Mouse (Mus musculus) urinary bladder, adult 2 months (tissue): Measurements from ENCODE around the gene Epb41l2. TPM values are rescaled to one million over a fixed set of nuclear protein-coding genes. Genes with fewer than 3 reads are reported as not detected.

Experiments
- DNase-seq: peaks from one replicate; pipeline ENCODE4 v3.0.0; 2022; ENCODE audit warnings: low spot score
- polyA plus RNA-seq: library from polyadenylated mRNA; depleted of rRNA; stranded (reverse); fragments of >200 nt; gene quantifications from 2 replicates; pipeline ENCODE4 v1.2.3, GENCODE M21; 2012

The Epb41l2 gene
- polyA plus RNA-seq, 1 experiment: 77.6 TPM

- no peak for DNase-seq
Observed at GRCm38 (mm10) chr10:25400076-25400475, 40.5 kb downstream of the Epb41l2 start.

DNA sequence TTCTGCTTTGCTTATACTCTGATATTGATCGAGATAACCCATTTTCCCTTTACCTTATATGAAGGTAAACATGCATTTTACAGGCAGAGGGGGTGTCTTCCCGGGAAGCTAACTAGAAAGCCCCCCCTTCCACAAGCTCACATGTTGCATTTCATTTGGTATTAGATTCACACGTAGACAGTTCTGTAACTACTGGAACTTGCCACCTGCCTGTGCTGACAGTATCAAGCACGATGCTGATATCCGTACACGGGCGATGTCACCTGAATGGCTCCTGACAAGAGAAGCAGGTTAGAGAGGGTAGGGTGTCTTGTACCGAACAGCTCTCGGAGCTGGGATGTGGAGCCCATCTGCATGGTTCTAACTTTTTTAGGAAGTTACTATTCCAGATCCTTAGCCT is 41.0 kb downstream of the Epb41l2 start:
- no peak for DNase-seq

GRCm38 (mm10) chr10:25401356-25401755 is 41.8 kb downstream of the Epb41l2 start:
- no peak for DNase-seq

DNA sequence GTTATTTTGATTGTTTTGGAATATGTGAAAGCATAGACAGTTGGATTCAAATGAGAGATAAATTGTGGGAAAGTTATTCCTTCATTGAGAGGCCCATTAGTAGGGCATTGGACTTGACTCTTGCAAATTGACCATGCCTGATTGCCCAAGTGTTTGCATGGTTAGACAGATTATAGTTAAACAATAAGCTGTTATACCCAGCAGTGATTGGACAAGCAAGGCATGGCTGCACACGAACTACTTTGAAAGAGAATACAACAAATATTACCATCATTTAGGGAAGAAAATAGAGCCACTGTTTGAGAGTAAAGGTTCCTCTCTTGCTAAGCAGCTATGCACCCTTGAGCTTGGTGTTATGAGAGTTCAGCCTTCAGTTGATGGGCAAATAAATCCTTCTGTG is 43.3 kb downstream of the Epb41l2 start:
- no peak for DNase-seq

- no peak for DNase-seq
Observed at GRCm38 (mm10) chr10:25403813-25404701, 44.5 kb downstream of the Epb41l2 start.

GRCm38 (mm10) chr10:25404702-25405098 is 45.1 kb downstream of the Epb41l2 start:
- DNase-seq: no peak

GRCm38 (mm10) chr10:25405551-25405950 is 46.0 kb downstream of the Epb41l2 start:
- DNase-seq: no peak

- DNase-seq: no peak
Observed at GRCm38 (mm10) chr10:25406695-25407094, 47.1 kb downstream of the Epb41l2 start.

- no peak for DNase-seq
Observed at GRCm38 (mm10) chr10:25408136-25408650, 48.6 kb downstream of the Epb41l2 start.

- DNase-seq: no peak
Observed at GRCm38 (mm10) chr10:25411836-25412373, 52.3 kb downstream of the Epb41l2 start.

DNA sequence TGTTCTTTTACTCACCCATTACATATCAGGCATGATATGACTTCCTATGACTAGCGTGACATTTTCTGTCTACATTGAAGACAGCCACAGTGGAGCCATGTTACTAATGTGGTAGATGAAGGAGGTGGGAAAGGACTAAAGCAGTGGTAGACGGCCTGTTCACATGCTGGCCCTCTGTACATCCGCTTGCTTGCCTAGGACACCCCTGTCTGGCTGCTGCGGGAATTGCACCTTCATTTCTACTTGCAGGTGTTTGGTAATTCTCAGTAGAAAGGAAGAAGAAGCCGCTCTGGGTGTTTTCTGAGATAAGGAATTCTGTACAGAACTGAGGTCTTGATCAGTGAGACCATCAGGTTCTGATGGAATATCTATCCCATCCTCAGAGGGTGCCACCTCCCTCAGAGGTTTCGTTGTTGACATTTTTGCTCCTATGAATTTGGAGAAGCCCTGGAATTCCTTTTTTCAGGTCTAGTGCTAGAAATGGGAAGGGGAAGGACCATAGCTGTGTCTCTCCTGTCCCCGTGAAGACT is 55.7 kb downstream of the Epb41l2 start:
- DNase-seq: no peak

GRCm38 (mm10) chr10:25416696-25417095 is 57.1 kb downstream of the Epb41l2 start:
- no peak for DNase-seq

DNA sequence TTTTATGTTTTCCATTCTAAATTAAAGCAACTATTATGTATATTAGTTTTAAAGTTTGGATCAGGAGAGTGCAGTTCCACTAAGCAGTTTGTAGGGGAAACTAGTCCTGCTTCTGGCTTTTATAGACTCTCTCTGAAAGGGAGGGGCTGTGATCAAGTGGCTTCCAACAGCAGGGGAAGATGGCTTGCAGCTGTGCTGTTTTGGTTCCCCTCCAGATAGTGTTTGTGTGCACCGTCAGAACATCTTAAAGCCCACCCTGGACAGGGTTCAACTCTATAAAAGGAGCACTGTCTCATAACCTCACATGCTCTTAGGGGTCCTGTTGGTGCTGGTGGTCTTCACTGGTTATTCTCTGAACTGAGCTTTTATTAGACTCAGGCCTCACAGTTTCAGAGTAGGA is 66.5 kb downstream of the Epb41l2 start:
- DNase-seq: no peak

DNA sequence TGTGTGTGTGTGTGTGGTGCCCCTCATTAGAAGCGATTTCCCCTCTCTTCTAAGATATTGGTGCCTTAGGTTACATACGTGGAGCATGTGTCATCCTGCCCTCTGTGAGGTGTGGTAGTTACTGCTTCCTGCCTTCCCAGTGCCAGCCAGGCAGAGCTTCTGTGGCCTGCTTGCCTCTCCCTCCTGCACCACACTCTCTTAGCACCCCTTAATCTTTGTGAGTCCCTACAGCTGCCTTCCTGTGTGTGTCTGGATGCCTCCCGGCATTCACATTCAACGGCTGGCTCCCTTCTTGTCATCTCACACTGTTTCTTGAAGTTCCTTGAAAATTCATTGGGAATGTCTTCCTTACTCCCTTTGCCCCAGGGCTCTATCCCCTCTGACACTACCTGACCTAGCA is 67.2 kb downstream of the Epb41l2 start:
- DNase-seq: no peak

DNA sequence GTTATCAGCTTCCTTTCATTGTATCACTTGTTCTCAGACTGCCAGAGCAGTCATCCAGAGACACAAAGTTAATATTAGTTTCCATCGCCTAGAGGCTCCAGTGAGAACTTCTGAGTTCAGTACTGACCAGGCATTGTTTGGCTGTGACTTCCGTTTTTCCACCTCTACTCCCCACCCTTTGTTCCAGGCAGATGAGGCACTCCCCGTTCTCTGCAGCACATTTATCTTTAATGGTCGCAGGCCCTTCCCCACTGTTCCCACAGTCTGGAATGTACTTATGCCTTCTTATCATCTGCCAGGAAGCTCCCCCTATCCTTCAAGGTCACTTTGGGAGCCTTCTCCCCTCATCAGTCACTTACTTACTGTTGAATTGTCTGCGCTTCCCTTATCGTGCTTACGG is 67.9 kb downstream of the Epb41l2 start:
- DNase-seq: no peak

- DNase-seq: no peak
Observed at GRCm38 (mm10) chr10:25428658-25429057, 69.1 kb downstream of the Epb41l2 start.

DNA sequence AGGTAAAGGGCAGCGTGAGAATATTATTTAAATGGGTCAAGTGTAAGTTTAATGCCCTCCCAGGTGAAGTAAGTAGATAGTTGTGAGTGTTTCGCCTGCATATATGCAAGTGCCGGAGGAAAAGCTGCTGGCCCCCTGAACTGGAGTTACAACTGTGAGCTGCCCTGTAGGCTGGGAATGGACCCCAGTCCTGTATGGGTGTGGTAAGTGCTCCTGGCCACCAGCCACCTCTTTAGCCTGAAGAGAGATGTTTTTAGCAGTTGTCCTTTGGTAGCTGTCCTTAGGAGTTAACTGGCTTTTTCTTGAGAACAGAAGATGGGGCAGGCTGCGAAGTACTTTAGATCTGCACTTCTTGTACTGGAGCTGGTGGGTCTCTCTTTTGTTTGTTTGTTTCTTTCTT is 69.7 kb downstream of the Epb41l2 start:
- no peak for DNase-seq

DNA sequence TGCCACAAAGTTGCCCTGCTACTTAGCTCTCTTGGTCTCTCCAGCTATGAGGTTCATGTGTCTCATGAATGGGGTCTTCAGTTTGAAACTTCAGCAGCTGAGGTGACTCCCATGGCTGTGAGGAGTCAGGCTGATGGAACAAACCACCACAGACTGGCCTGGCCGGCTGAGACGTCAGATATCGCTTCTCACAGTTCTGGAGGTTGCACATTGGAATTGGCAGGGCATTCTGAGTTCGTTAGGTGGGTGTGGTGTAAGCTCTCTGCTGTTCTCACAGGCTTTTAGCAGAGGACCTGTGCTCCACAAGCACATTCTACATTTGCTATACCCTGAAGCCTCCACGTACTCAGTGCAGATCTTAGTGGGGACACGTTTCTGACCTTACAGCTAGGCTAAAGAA is 71.3 kb downstream of the Epb41l2 start:
- DNase-seq: no peak

- no peak for DNase-seq
Observed at GRCm38 (mm10) chr10:25432351-25432750, 72.8 kb downstream of the Epb41l2 start.

DNA sequence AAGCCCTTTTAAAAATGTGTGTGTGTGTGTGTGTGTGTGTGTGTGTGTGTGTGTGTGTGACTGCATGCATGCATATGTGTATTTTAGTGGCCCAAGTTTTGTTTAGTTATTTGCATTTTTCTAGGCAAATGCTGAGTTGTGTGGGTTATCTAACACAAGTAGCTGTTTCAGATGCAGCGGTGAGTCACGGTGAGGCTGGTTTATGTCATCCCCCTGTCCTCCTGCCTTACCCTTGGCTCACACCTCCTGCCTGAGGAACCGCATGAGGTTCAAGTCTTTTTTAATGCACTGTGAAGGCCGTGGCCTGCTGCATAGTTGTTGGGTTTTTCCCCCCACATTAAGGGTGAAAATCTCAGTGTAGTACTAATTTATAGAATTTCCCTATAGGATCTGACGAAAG is 73.3 kb downstream of the Epb41l2 start:
- DNase-seq: no peak

DNA sequence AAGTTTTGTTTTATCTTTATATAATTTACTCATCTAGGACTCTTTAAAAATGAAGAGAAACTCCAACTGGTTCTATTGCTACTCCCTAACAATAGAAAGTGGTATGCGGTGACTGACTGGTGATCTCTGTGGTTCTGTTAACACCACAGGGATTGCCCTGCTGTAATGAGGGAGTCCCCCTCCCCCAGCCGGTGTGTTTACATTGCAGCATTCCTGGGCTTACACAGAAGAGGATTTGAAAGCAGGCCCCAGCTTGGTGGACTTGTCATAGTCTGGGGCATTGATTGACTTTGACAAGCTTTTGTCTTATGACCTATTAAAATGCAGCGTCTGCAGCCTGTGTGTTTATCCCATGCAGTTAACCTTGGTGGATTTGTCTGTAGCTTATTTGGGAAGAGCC is 73.9 kb downstream of the Epb41l2 start:
- DNase-seq: no peak

DNA sequence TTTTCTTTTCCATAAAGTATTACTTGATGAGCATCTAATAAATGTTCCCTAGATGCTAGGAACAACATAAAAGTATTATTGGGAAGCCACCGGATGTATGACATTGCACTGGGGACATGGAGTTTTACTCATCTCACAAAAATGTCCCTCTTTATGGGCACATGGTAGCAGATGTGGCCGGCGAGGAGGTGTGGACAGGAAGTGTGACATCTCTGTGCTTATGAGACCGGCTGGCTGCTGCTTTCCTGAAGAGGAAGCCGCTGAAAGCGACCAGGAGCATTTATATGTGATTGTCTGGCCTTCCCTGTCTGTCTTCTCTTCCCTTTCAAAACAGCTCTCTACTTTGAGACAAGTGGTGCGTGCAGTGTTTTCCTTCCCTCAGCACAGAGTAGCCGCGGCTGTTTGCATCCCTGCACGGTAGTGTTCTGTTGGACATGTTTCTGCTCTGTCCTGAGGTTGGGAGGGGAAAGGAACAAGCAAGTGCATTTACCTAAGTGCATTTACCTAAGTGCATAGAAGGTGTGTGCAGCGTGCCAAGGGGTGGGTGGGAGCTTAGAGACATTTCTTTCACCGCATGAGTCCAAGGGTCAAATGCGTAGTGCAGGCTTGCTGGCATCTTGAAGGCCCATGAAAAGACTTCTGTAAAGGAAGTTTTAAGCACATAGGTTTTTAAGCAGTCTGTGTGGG is 74.9 kb downstream of the Epb41l2 start:
- DNase-seq: no peak
